Comparison of ENCODE assay signal across 8 mouse cellular contexts in genomic region chr10:41689941-41690887, GRCm38 (mm10). TPM values are rescaled to one million over a fixed set of nuclear protein-coding genes. Genes with fewer than 3 reads are reported as not detected.
A peak's percentile ranks its signal among the peaks of the same experiment; 100 is the strongest.
DNase-seq lines count a peak whose midpoint lies in the region; ATAC-seq and TF ChIP-seq lines count a peak whose summit lies in the region.

No protein-coding gene starts in this region.

- H3K36me3 ChIP-seq in E14TG2a.4 (ENCODE audit: insufficient read depth, low read length), result no peaks in the 10 kb centered on the region
- H3K36me3 ChIP-seq in lung, embryonic 16.5 days (ENCODE audit: control insufficient read depth, insufficient read depth, low read length), result no peaks in the 10 kb centered on the region

- peak; percentile 74 for DNase-seq in brain, adult 2 months (ENCODE audit: low read depth, low spot score)
- DNase-seq in heart, postnatal 36 days, result peak; percentile 50 to 68
- DNase-seq in large intestine, adult 2 months (ENCODE audit: low read depth, low spot score), result peak; percentile 44
- DNase-seq in ovary, postnatal 14 days (ENCODE audit: low spot score), result peak; percentile 65
- peak; percentile 64 to 87 for DNase-seq in thymus, postnatal 10 days (ENCODE audit: low spot score in 2 of 2)

- H3K9me3 ChIP-seq in E14TG2a.4 (ENCODE audit: low read length), result peaks cover 18% of the 10 kb centered on the region
- H3K9me3 ChIP-seq in lung, embryonic 16.5 days (ENCODE audit: control insufficient read depth, low read length), result 0 out of 2 replicates have a peak, but pooled peaks cover 2% of the 10 kb centered on the region

- no peak for TF ChIP-seq POLR2A in embryonic fibroblast, embryonic 13.5 days (IDR thresholded peaks at IDR 0.05; ENCODE audit: low read depth, low read length)

- H3K9ac ChIP-seq in lung, embryonic 16.5 days (ENCODE audit: low read length), result peak overlapping the region; percentile 57

- peak overlapping the region; percentile 82 for H3K4me2 ChIP-seq in lung, embryonic 16.5 days (ENCODE audit: low read depth, low read length)

- TF ChIP-seq CTCF in E14TG2a.4 (conservative IDR thresholded peaks at IDR 0.05; ENCODE audit: low read length), result peak; percentile 98
- peak; percentile 70; the same call in 1 of the 2 replicates for TF ChIP-seq CTCF in embryonic fibroblast, embryonic 13.5 days (IDR thresholded peaks at IDR 0.05; ENCODE audit: borderline replicate concordance, insufficient read depth, low read length)

- intact Hi-C loops in heart, postnatal 36 days (cut with DNase I), result loop anchor here (5.0 to 10.0 kb wide), 4 partner anchors 255 to 607 kb away; partner anchors contain the start of genes Ak9 and Fig4

- H3K27me3 ChIP-seq in E14TG2a.4 (ENCODE audit: insufficient read depth, low read length), result peaks cover 7% of the 10 kb centered on the region; the same call in 1 of the 2 replicates
- no peaks in the 10 kb centered on the region for H3K27me3 ChIP-seq in lung, embryonic 16.5 days (ENCODE audit: control insufficient read depth, insufficient read depth, low read depth, low read length)

- peak overlapping the region; percentile 68 for H3K4me3 ChIP-seq in E14TG2a.4 (replicated peaks; ENCODE audit: low read length)
- H3K4me3 ChIP-seq in embryonic fibroblast, embryonic 13.5 days (ENCODE audit: insufficient read depth, low read length), result peak overlapping the region; percentile 37
- H3K4me3 ChIP-seq in lung, embryonic 16.5 days (ENCODE audit: low read length), result peak overlapping the region; percentile 52

- no peak overlapping the region for H3K27ac ChIP-seq in embryonic fibroblast, embryonic 13.5 days (ENCODE audit: insufficient read depth, low read length)
- no peak overlapping the region for H3K27ac ChIP-seq in lung, embryonic 16.5 days (ENCODE audit: low read length)

- ATAC-seq in lung, embryonic 16.5 days (ENCODE audit: low read depth), result peak; percentile 34

- WGBS in large intestine, adult 2 months, result 20% methylated on average over 24 of the region's 24 CpGs
- 21% methylated on average over 24 of the region's 24 CpGs for WGBS in lung, embryonic 16.5 days

- peaks cover 11% of the 10 kb centered on the region for H3K4me1 ChIP-seq in E14TG2a.4 (replicated peaks; ENCODE audit: low read depth, low read length)
- no peaks in the 10 kb centered on the region for H3K4me1 ChIP-seq in embryonic fibroblast, embryonic 13.5 days (ENCODE audit: control insufficient read depth, insufficient read depth, low read length)
- H3K4me1 ChIP-seq in lung, embryonic 16.5 days (replicated peaks; ENCODE audit: control insufficient read depth, insufficient read depth, low read length), result peaks cover 4% of the 10 kb centered on the region

RNA-seq across cellular contexts. Expression of gene Ccdc162, which starts 26.2 kb away (rescaled TPM):
- 0.28 and 0.81 TPM in 2 replicates for polyA plus RNA-seq in embryonic fibroblast, embryonic 13.5 days (2011; ENCODE audit: insufficient read length, low read depth, missing spikeins)
- under 1 TPM; 0.36 to 0.38 TPM for total RNA-seq in heart, postnatal 36 days (2021)
- polyA plus RNA-seq in large intestine, adult 2 months (2012; rRNA removed), result 0.86 and 0.88 TPM in 2 replicates
- polyA plus RNA-seq in lung, embryonic 16.5 days (2015; fragmentation: Nextera tagmentation; extraction: Ambion mirVana), result 1.3 and 1.9 TPM in 2 replicates
